Mouse (Mus musculus): ENCODE measurements around the gene Map3k12. TPM values are rescaled to one million over a fixed set of nuclear protein-coding genes. Genes with fewer than 3 reads are reported as not detected.
A peak's percentile ranks its signal among the peaks of the same experiment; 100 is the strongest.

The Map3k12 gene
- polyA plus RNA-seq, 1 experiment from 2014 or later = 0.85 TPM

- no peak for DNase-seq
- 85% methylated on average over 3 of the region's 3 CpGs for WGBS (ENCODE audit: insufficient replicate concordance)
These were observed 15.4 kb upstream of the Map3k12 start for GRCm38 (mm10) chr15:102532106-102532900.

GRCm38 (mm10) chr15:102531586-102531985 is 14.7 kb upstream of the Map3k12 start:
- ATAC-seq (no peak), DNase-seq (no peak)
- Histone ChIP-seq H3K27ac (ENCODE audit: low read depth) (no peak overlapping the region), H3K9me3 (ENCODE audit: low read length) (no peaks in the 10 kb centered on the region), H3K4me2 (ENCODE audit: low read depth, low read length) (no peak overlapping the region), H3K36me3 (replicated peaks; ENCODE audit: insufficient read depth, low read length) (peaks cover 68% of the 10 kb centered on the region), H3K4me3 (ENCODE audit: low read depth, low read length) (no peak overlapping the region), H3K4me1 (ENCODE audit: insufficient read depth) (no peaks in the 10 kb centered on the region), H3K9ac (replicated peaks) (no peak overlapping the region), H3K27me3 (ENCODE audit: insufficient read depth, low read length) (no peaks in the 10 kb centered on the region)
- WGBS (ENCODE audit: insufficient replicate concordance) = 87% methylated on average over 4 of the region's 4 CpGs
- no peak for TF ChIP-seq CTCF (IDR thresholded peaks at IDR 0.05; ENCODE audit: low read depth)
- TF ChIP-seq EP300 (IDR thresholded peaks at IDR 0.05; ENCODE audit: low read depth) = no peak

More at GRCm38 (mm10) chr15:102532106-102532900, 15.4 kb upstream of the Map3k12 start:
- H3K27ac ChIP-seq (ENCODE audit: low read depth) = no peak overlapping the region
- H3K9me3 ChIP-seq (ENCODE audit: low read length) = no peaks in the 10 kb centered on the region
- H3K27me3 ChIP-seq (ENCODE audit: insufficient read depth, low read length) = no peaks in the 10 kb centered on the region
- no peaks in the 10 kb centered on the region for H3K4me1 ChIP-seq (ENCODE audit: insufficient read depth)
- H3K4me2 ChIP-seq (ENCODE audit: low read depth, low read length) = no peak overlapping the region
- H3K36me3 ChIP-seq (replicated peaks; ENCODE audit: insufficient read depth, low read length) = peaks cover 75% of the 10 kb centered on the region
- H3K9ac ChIP-seq (replicated peaks) = no peak overlapping the region
- TF ChIP-seq EP300 (IDR thresholded peaks at IDR 0.05; ENCODE audit: low read depth) (no peak), CTCF (IDR thresholded peaks at IDR 0.05; ENCODE audit: low read depth) (no peak)
- no peak for ATAC-seq
- no peak overlapping the region for H3K4me3 ChIP-seq (ENCODE audit: low read depth, low read length)

GRCm38 (mm10) chr15:102530566-102530965 is 13.7 kb upstream of the Map3k12 start:
- TF ChIP-seq EP300 (IDR thresholded peaks at IDR 0.05; ENCODE audit: low read depth) = no peak
- no peak for TF ChIP-seq CTCF (IDR thresholded peaks at IDR 0.05; ENCODE audit: low read depth)
- H3K27ac ChIP-seq (ENCODE audit: low read depth) = no peak overlapping the region
- no peak for DNase-seq
- no peak overlapping the region for H3K4me2 ChIP-seq (ENCODE audit: low read depth, low read length)
- WGBS (ENCODE audit: insufficient replicate concordance) = 74% methylated on average over 4 of the region's 4 CpGs
- H3K4me1 ChIP-seq (ENCODE audit: insufficient read depth) = no peaks in the 10 kb centered on the region
- ATAC-seq = no peak
- H3K4me3 ChIP-seq (ENCODE audit: low read depth, low read length) = no peak overlapping the region
- peaks cover 64% of the 10 kb centered on the region for H3K36me3 ChIP-seq (replicated peaks; ENCODE audit: insufficient read depth, low read length)
- H3K9me3 ChIP-seq (ENCODE audit: low read length) = no peaks in the 10 kb centered on the region
- H3K9ac ChIP-seq (replicated peaks) = no peak overlapping the region
- no peaks in the 10 kb centered on the region for H3K27me3 ChIP-seq (ENCODE audit: insufficient read depth, low read length)

- Histone ChIP-seq H3K9me3 (ENCODE audit: low read length) (no peaks in the 10 kb centered on the region), H3K4me1 (ENCODE audit: insufficient read depth) (no peaks in the 10 kb centered on the region), H3K27ac (ENCODE audit: low read depth) (no peak overlapping the region), H3K36me3 (replicated peaks; ENCODE audit: insufficient read depth, low read length) (peaks cover 63% of the 10 kb centered on the region), H3K27me3 (ENCODE audit: insufficient read depth, low read length) (no peaks in the 10 kb centered on the region), H3K4me2 (ENCODE audit: low read depth, low read length) (no peak overlapping the region), H3K4me3 (ENCODE audit: low read depth, low read length) (no peak overlapping the region), H3K9ac (replicated peaks) (no peak overlapping the region)
- no peak for TF ChIP-seq CTCF (IDR thresholded peaks at IDR 0.05; ENCODE audit: low read depth)
- no peak for TF ChIP-seq EP300 (IDR thresholded peaks at IDR 0.05; ENCODE audit: low read depth)
- no peak for DNase-seq
- 93% methylated on average over 1 of the region's 1 CpGs for WGBS (ENCODE audit: insufficient replicate concordance)
- ATAC-seq = no peak
These were observed 11.5 kb upstream of the Map3k12 start for GRCm38 (mm10) chr15:102528396-102528795.

DNA sequence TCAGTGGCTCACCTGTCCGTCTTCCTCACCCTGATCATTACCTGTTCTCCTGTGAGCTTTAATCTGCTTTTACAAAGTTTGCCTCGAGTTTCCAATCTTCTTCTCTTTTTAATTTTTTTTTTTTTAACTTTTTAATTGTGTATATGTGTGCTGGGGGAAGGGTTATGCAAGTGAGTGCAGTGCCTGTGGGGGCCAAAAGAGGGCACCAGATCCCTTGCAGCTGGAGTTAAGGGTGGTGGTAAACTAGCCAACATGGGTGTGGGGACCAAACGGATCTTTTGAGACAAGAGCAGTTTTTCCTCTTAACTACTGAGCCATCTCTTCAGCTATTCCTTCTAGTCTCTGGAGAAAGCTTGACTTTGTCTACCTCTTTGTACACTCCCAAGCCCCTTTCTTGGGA is 11.1 kb upstream of the Map3k12 start:
- no peak for ATAC-seq
- Histone ChIP-seq H3K4me2 (ENCODE audit: low read depth, low read length) (no peak overlapping the region), H3K27ac (ENCODE audit: low read depth) (no peak overlapping the region), H3K9me3 (ENCODE audit: low read length) (no peaks in the 10 kb centered on the region), H3K27me3 (ENCODE audit: insufficient read depth, low read length) (no peaks in the 10 kb centered on the region), H3K36me3 (replicated peaks; ENCODE audit: insufficient read depth, low read length) (peaks cover 59% of the 10 kb centered on the region), H3K9ac (replicated peaks) (no peak overlapping the region), H3K4me1 (ENCODE audit: insufficient read depth) (no peaks in the 10 kb centered on the region), H3K4me3 (ENCODE audit: low read depth, low read length) (no peak overlapping the region)
- peak; percentile 54 for TF ChIP-seq CTCF (IDR thresholded peaks at IDR 0.05; ENCODE audit: low read depth)
- no peak for TF ChIP-seq EP300 (IDR thresholded peaks at IDR 0.05; ENCODE audit: low read depth)
- no peak for DNase-seq
- WGBS (ENCODE audit: insufficient replicate concordance) = 69% methylated on average over 3 of the region's 3 CpGs

DNA sequence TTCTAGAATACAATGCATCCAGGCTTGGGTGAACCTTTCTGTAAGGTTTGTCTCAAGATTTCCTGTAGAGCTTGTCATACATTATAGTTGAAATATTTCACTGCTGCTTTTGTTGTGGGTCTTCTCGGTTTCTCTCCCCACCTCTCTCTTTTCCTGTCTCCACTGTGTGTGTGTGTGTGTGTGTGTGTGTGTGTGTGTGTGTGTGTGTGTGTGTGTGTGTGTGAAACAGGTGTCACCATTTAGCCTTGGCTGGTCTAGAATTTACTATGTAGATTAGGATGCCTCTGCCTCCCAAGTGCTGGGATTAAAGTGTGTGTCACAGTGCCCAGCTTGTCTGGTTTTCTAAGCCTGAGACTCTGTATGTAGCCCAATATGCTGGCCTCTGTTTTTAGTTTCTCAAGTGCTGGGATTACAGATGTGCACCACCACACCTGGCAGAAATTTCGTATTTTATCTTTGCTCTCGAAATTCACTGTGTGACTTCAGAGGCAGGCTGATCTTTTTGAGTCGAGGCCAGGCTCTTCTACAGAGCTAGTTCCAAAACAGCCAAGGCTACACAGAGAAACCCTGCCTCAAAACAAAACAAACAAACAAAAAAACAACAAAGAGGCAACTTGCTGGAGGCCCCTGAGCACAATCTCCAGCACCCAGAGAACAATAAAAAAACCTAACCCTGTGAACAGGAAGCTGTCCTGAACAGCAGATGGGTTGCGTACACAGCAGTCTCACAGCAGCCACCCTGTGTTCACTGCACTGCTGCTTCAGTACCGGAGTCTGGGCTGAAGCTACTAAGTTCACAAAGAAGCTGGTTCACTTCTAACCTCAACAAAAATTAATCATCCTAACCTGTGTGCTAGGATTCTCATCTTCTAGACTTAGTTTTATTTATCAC is 9.5 kb upstream of the Map3k12 start:
- Histone ChIP-seq H3K9me3 (ENCODE audit: low read length) (no peaks in the 10 kb centered on the region), H3K36me3 (replicated peaks; ENCODE audit: insufficient read depth, low read length) (peaks cover 51% of the 10 kb centered on the region), H3K4me2 (ENCODE audit: low read depth, low read length) (no peak overlapping the region), H3K4me1 (ENCODE audit: insufficient read depth) (no peaks in the 10 kb centered on the region), H3K4me3 (ENCODE audit: low read depth, low read length) (no peak overlapping the region), H3K27me3 (ENCODE audit: insufficient read depth, low read length) (no peaks in the 10 kb centered on the region), H3K9ac (replicated peaks) (no peak overlapping the region), H3K27ac (ENCODE audit: low read depth) (no peak overlapping the region)
- DNase-seq = no peak
- no peak for TF ChIP-seq CTCF (IDR thresholded peaks at IDR 0.05; ENCODE audit: low read depth)
- TF ChIP-seq EP300 (IDR thresholded peaks at IDR 0.05; ENCODE audit: low read depth) = no peak
- WGBS (ENCODE audit: insufficient replicate concordance) = 65% methylated on average over 6 of the region's 6 CpGs
- no peak for ATAC-seq
